Mouse (Mus musculus) midbrain, embryonic 15.5 days (tissue): ENCODE results near the gene St8sia4. TPM values are rescaled to one million over a fixed set of nuclear protein-coding genes. Genes with fewer than 3 reads are reported as not detected.
"Not testable (repeated sequence)": the region's sequence is repeated elsewhere in the genome, so short reads cannot be mapped to it uniquely, and the experiment has no call there.

Experiments
- ATAC-seq: fragments of 200-750 bp; cut with Nextera tagmentation; replicated peaks from 2 replicates; pipeline ENCODE4 v1.8.0; 2017; ENCODE audit warnings: moderate TSS enrichment
- H3K27ac ChIP-seq: fragments of 300-500 bp; sonication (generic); 2 replicates; pipeline ENCODE4 v1.5.1; 2015; ENCODE audit warnings: mild to moderate bottlenecking, inconsistent platforms
- H3K27me3 ChIP-seq: fragments of 300-500 bp; sonication (generic); replicated peaks from 2 replicates; pipeline ENCODE4 v1.6.1; 2015; ENCODE audit warnings: inconsistent platforms
- H3K36me3 ChIP-seq: fragments of 300-500 bp; sonication (generic); replicated peaks from 2 replicates; pipeline ENCODE4 v1.6.1; 2015; ENCODE audit warnings: inconsistent platforms
- H3K4me1 ChIP-seq: fragments of 300-500 bp; sonication (generic); 2 replicates; pipeline ENCODE4 v1.6.1; 2015; ENCODE audit warnings: inconsistent platforms
- H3K4me2 ChIP-seq: fragments of 300-500 bp; sonication (generic); 2 replicates; pipeline ENCODE4 v1.6.1; 2015; ENCODE audit warnings: inconsistent platforms, mild to moderate bottlenecking, moderate library complexity
- H3K4me3 ChIP-seq: fragments of 300-500 bp; sonication (generic); 2 replicates; pipeline ENCODE4 v1.5.1; 2015; ENCODE audit warnings: mild to moderate bottlenecking, inconsistent platforms
- H3K9ac ChIP-seq: fragments of 300-500 bp; sonication (generic); 2 replicates; pipeline ENCODE4 v1.6.1; 2015; ENCODE audit warnings: mild to moderate bottlenecking, inconsistent platforms
- H3K9me3 ChIP-seq: fragments of 300-500 bp; sonication (generic); 2 replicates; pipeline ENCODE4 v1.6.1; 2016; ENCODE audit warnings: inconsistent platforms
- WGBS: fragments of 180-500 bp; shearing (Covaris S2); methylation state at CpG from one replicate; pipeline ENCODE4 v1.1.7; 2015; ENCODE audit warnings: mixed read lengths; 5-methylcytosine and 5-hydroxymethylcytosine counted together
- polyA plus RNA-seq: library from polyadenylated mRNA; unstranded; fragments of >200 nt; fragmentation: Nextera tagmentation; extraction: Ambion mirVana; gene quantifications from 2 replicates; pipeline ENCODE4 v1.2.1, GENCODE M21; 2015

The St8sia4 gene
- polyA plus RNA-seq, 1 experiment from 2014 or later: 42.2 TPM

- Histone ChIP-seq H3K27ac (no peak overlapping the region), H3K4me2 (no peak overlapping the region), H3K27me3 (no peaks in the 10 kb centered on the region), H3K4me3 (no peak overlapping the region), H3K9me3 (no peaks in the 10 kb centered on the region), H3K36me3 (0 out of 2 replicates have a peak, but pooled peaks cover 7% of the 10 kb centered on the region), H3K4me1 (no peaks in the 10 kb centered on the region), H3K9ac (no peak overlapping the region)
- no peak for ATAC-seq
These were observed 77.9 kb downstream of the St8sia4 start for GRCm38 (mm10) chr1:95589471-95589870.

GRCm38 (mm10) chr1:95583310-95583709 is 84.1 kb downstream of the St8sia4 start:
- Histone ChIP-seq H3K27me3 (no peaks in the 10 kb centered on the region), H3K9me3 (no peaks in the 10 kb centered on the region), H3K36me3 (no peaks in the 10 kb centered on the region), H3K4me1 (no peaks in the 10 kb centered on the region), H3K27ac (no peak overlapping the region), H3K9ac (no peak overlapping the region), H3K4me3 (no peak overlapping the region), H3K4me2 (no peak overlapping the region)
- WGBS: 74% methylated on average over 1 of the region's 1 CpGs
- ATAC-seq: no peak

- H3K36me3 ChIP-seq: no peaks in the 10 kb centered on the region
- ATAC-seq: 0 out of 2 replicates have a peak, but pooled peaks have one; percentile 24
- WGBS: 56% methylated on average over 1 of the region's 1 CpGs
These were observed 85.1 kb downstream of the St8sia4 start for GRCm38 (mm10) chr1:95582264-95582663.

GRCm38 (mm10) chr1:95572619-95573540 is 94.5 kb downstream of the St8sia4 start:
- no peaks in the 10 kb centered on the region for H3K9me3 ChIP-seq
- H3K4me2 ChIP-seq: no peak overlapping the region
- H3K36me3 ChIP-seq: no peaks in the 10 kb centered on the region
- WGBS: 89% methylated on average over 9 of the region's 9 CpGs
- ATAC-seq: no peak
- H3K27ac ChIP-seq: no peak overlapping the region
- H3K4me1 ChIP-seq: no peaks in the 10 kb centered on the region
- H3K9ac ChIP-seq: no peak overlapping the region
- H3K27me3 ChIP-seq: no peaks in the 10 kb centered on the region
- H3K4me3 ChIP-seq: no peak overlapping the region

More at GRCm38 (mm10) chr1:95582264-95582663, 85.1 kb downstream of the St8sia4 start:
- no peaks in the 10 kb centered on the region for H3K9me3 ChIP-seq
- H3K27me3 ChIP-seq: no peaks in the 10 kb centered on the region
- no peak overlapping the region for H3K4me3 ChIP-seq
- no peaks in the 10 kb centered on the region for H3K4me1 ChIP-seq
- H3K9ac ChIP-seq: no peak overlapping the region
- no peak overlapping the region for H3K4me2 ChIP-seq
- no peak overlapping the region for H3K27ac ChIP-seq

- Histone ChIP-seq H3K27ac (no peak overlapping the region), H3K36me3 (no peaks in the 10 kb centered on the region), H3K27me3 (no peaks in the 10 kb centered on the region), H3K4me1 (no peaks in the 10 kb centered on the region), H3K9ac (no peak overlapping the region), H3K4me3 (no peak overlapping the region), H3K9me3 (no peaks in the 10 kb centered on the region), H3K4me2 (no peak overlapping the region)
- WGBS: 79% methylated on average over 1 of the region's 1 CpGs
- no peak for ATAC-seq
These were observed 96.3 kb downstream of the St8sia4 start for GRCm38 (mm10) chr1:95571106-95571505.

GRCm38 (mm10) chr1:95554556-95554955 is 112.8 kb downstream of the St8sia4 start:
- H3K9me3 ChIP-seq, H3K4me2 ChIP-seq, ATAC-seq, H3K4me3 ChIP-seq, H3K36me3 ChIP-seq, H3K27me3 ChIP-seq, H3K27ac ChIP-seq, H3K9ac ChIP-seq, H3K4me1 ChIP-seq: not testable (repeated sequence)

GRCm38 (mm10) chr1:95541460-95541859 is 125.9 kb downstream of the St8sia4 start:
- WGBS: 60% methylated on average over 3 of the region's 3 CpGs
- H3K27ac ChIP-seq: no peak overlapping the region
- no peaks in the 10 kb centered on the region for H3K27me3 ChIP-seq
- no peak overlapping the region for H3K4me2 ChIP-seq
- H3K4me3 ChIP-seq: no peak overlapping the region
- no peaks in the 10 kb centered on the region for H3K4me1 ChIP-seq
- H3K9me3 ChIP-seq: no peaks in the 10 kb centered on the region
- no peak overlapping the region for H3K9ac ChIP-seq
- no peaks in the 10 kb centered on the region for H3K36me3 ChIP-seq
- ATAC-seq: no peak
